Mouse (Mus musculus) erythroblast, embryonic 14.5 days (primary cell): Measurements from ENCODE around the gene Exo5. TPM values are rescaled to one million over a fixed set of nuclear protein-coding genes. Genes with fewer than 3 reads are reported as not detected.

Experiments used
- H3K27me3 ChIP-seq: 2 replicates; pipeline ENCODE4 v1.6.1; 2012; ENCODE audit warnings: inconsistent platforms; ENCODE audit not compliant: control insufficient read depth
- H3K36me3 ChIP-seq: 2 replicates; pipeline ENCODE4 v1.6.1; 2012; ENCODE audit warnings: mild to moderate bottlenecking, inconsistent platforms; ENCODE audit not compliant: control insufficient read depth
- H3K4me1 ChIP-seq: 2 replicates; pipeline ENCODE4 v1.6.1; 2012; ENCODE audit warnings: inconsistent platforms; ENCODE audit not compliant: control insufficient read depth
- H3K4me3 ChIP-seq: replicated peaks from 2 replicates; pipeline ENCODE3; 2012; ENCODE audit warnings: moderate library complexity, mild to moderate bottlenecking, inconsistent platforms
- H3K9me3 ChIP-seq: 2 replicates; pipeline ENCODE4 v1.6.1; 2012; ENCODE audit warnings: low read length, inconsistent platforms, mixed read lengths; ENCODE audit not compliant: control insufficient read depth
- GATA1 ChIP-seq: IDR thresholded peaks from 2 replicates; pipeline ENCODE4 v1.6.1; 2012; ENCODE audit warnings: low read length, inconsistent platforms, mixed read lengths
- TAL1 ChIP-seq: IDR thresholded peaks from 3 replicates; pipeline ENCODE4 v1.6.1; 2012; ENCODE audit warnings: low read length, inconsistent platforms, mixed read lengths
- polyA plus RNA-seq: library from polyadenylated mRNA; stranded (reverse); fragments of >175 nt; gene quantifications from 2 replicates; pipeline ENCODE4 v1.2.3, GENCODE M21; 2012

The Exo5 gene
- polyA plus RNA-seq, 1 experiment = 0.27 TPM

- Histone ChIP-seq H3K9me3 (no peaks in the 10 kb centered on the region), H3K27me3 (no peaks in the 10 kb centered on the region; the same call in 1 of the 2 replicates), H3K4me3 (no peak overlapping the region), H3K36me3 (no peaks in the 10 kb centered on the region), H3K4me1 (no peaks in the 10 kb centered on the region; the same call in 1 of the 2 replicates)
- TF ChIP-seq GATA1 (no peak), TAL1 (no peak)
Observed at GRCm38 (mm10) chr4:120912866-120913265, 12.0 kb downstream of the Exo5 start.

GRCm38 (mm10) chr4:120911086-120911485, 13.7 kb downstream of the Exo5 start:
- TF ChIP-seq TAL1 = no peak
- TF ChIP-seq GATA1 = no peak
- H3K36me3 ChIP-seq = no peaks in the 10 kb centered on the region
- no peaks in the 10 kb centered on the region for H3K9me3 ChIP-seq
- no peak overlapping the region for H3K4me3 ChIP-seq
- H3K27me3 ChIP-seq = no peaks in the 10 kb centered on the region; the same call in 1 of the 2 replicates
- H3K4me1 ChIP-seq = no peaks in the 10 kb centered on the region; the same call in 1 of the 2 replicates

GRCm38 (mm10) chr4:120909558-120910150, 15.2 kb downstream of the Exo5 start:
- TF ChIP-seq TAL1 = no peak
- H3K36me3 ChIP-seq = no peaks in the 10 kb centered on the region
- H3K27me3 ChIP-seq = no peaks in the 10 kb centered on the region; the same call in 1 of the 2 replicates
- no peaks in the 10 kb centered on the region for H3K9me3 ChIP-seq
- H3K4me3 ChIP-seq = no peak overlapping the region
- no peaks in the 10 kb centered on the region; the same call in none of the 2 replicates for H3K4me1 ChIP-seq

- H3K4me3 ChIP-seq = no peak overlapping the region
- TF ChIP-seq GATA1 = no peak
- no peak for TF ChIP-seq TAL1
- no peaks in the 10 kb centered on the region for H3K36me3 ChIP-seq
- no peaks in the 10 kb centered on the region for H3K9me3 ChIP-seq
- H3K4me1 ChIP-seq = no peaks in the 10 kb centered on the region; the same call in none of the 2 replicates
- H3K27me3 ChIP-seq = peaks cover 4% of the 10 kb centered on the region; the same call in 1 of the 2 replicates
Observed at GRCm38 (mm10) chr4:120905644-120906043, 19.2 kb downstream of the Exo5 start.

- TF ChIP-seq TAL1 = no peak
- TF ChIP-seq GATA1 = no peak
- Histone ChIP-seq H3K4me1 (no peaks in the 10 kb centered on the region; the same call in 1 of the 2 replicates), H3K27me3 (peaks cover 4% of the 10 kb centered on the region; the same call in 1 of the 2 replicates), H3K36me3 (no peaks in the 10 kb centered on the region), H3K9me3 (no peaks in the 10 kb centered on the region), H3K4me3 (no peak overlapping the region)
Observed at GRCm38 (mm10) chr4:120904533-120904932, 20.3 kb downstream of the Exo5 start.

GRCm38 (mm10) chr4:120895810-120896584, 28.8 kb downstream of the Exo5 start:
- Histone ChIP-seq H3K4me1 (no peaks in the 10 kb centered on the region), H3K36me3 (no peaks in the 10 kb centered on the region), H3K9me3 (no peaks in the 10 kb centered on the region), H3K27me3 (peaks cover 3% of the 10 kb centered on the region), H3K4me3 (no peak overlapping the region)
- TF ChIP-seq GATA1 (no peak), TAL1 (no peak)

- TF ChIP-seq TAL1 (no peak), GATA1 (no peak)
- Histone ChIP-seq H3K36me3 (no peaks in the 10 kb centered on the region), H3K27me3 (peaks cover 3% of the 10 kb centered on the region), H3K4me1 (no peaks in the 10 kb centered on the region), H3K4me3 (no peak overlapping the region), H3K9me3 (no peaks in the 10 kb centered on the region)
Observed at GRCm38 (mm10) chr4:120895226-120895625, 29.6 kb downstream of the Exo5 start.

- Histone ChIP-seq H3K9me3 (no peaks in the 10 kb centered on the region), H3K27me3 (peaks cover 3% of the 10 kb centered on the region), H3K4me3 (no peak overlapping the region), H3K4me1 (no peaks in the 10 kb centered on the region), H3K36me3 (no peaks in the 10 kb centered on the region)
- TF ChIP-seq GATA1 (no peak), TAL1 (no peak)
Observed at GRCm38 (mm10) chr4:120894584-120894983, 30.2 kb downstream of the Exo5 start.

- Histone ChIP-seq H3K4me1 (no peaks in the 10 kb centered on the region), H3K27me3 (peaks cover 3% of the 10 kb centered on the region), H3K4me3 (no peak overlapping the region), H3K9me3 (no peaks in the 10 kb centered on the region), H3K36me3 (no peaks in the 10 kb centered on the region)
- TF ChIP-seq TAL1 (no peak), GATA1 (no peak)
Observed at GRCm38 (mm10) chr4:120893656-120894401, 31.0 kb downstream of the Exo5 start.
